Mouse (Mus musculus) limb, embryonic 12.5 days (tissue): ENCODE measurements around the gene Psmd3. TPM values are rescaled to one million over a fixed set of nuclear protein-coding genes. Genes with fewer than 3 reads are reported as not detected.

Experiments
- ATAC-seq: fragments of 200-750 bp; cut with Nextera tagmentation; 2 replicates; pipeline ENCODE4 v1.8.0; 2017; ENCODE audit warnings: low read depth, moderate TSS enrichment; ENCODE audit not compliant: insufficient number of reproducible peaks, insufficient read depth, low FRiP score, low TSS enrichment
- H3K27ac ChIP-seq: fragments of 300-500 bp; sonication (generic); 2 replicates; pipeline ENCODE4 v1.5.1; 2016; ENCODE audit warnings: mild to moderate bottlenecking, moderate library complexity
- H3K27me3 ChIP-seq: fragments of 300-500 bp; sonication (generic); 2 replicates; pipeline ENCODE4 v1.6.1; 2016; ENCODE audit warnings: mild to moderate bottlenecking, moderate library complexity
- H3K36me3 ChIP-seq: fragments of 300-500 bp; sonication (generic); 2 replicates; pipeline ENCODE4 v1.6.1; 2016; ENCODE audit warnings: mild to moderate bottlenecking, moderate library complexity
- H3K4me1 ChIP-seq: fragments of 300-500 bp; sonication (generic); replicated peaks from 2 replicates; pipeline ENCODE4 v1.6.1; 2016
- H3K4me2 ChIP-seq: fragments of 300-500 bp; sonication (generic); 2 replicates; pipeline ENCODE4 v1.6.1; 2016; ENCODE audit warnings: mild to moderate bottlenecking, moderate library complexity
- H3K4me3 ChIP-seq: fragments of 300-500 bp; sonication (generic); replicated peaks from 2 replicates; pipeline ENCODE4 v1.5.1; 2016; ENCODE audit warnings: mild to moderate bottlenecking
- H3K9ac ChIP-seq: fragments of 300-500 bp; sonication (generic); replicated peaks from 2 replicates; pipeline ENCODE4 v1.6.1; 2016; ENCODE audit warnings: mild to moderate bottlenecking, moderate library complexity
- H3K9me3 ChIP-seq: fragments of 300-500 bp; sonication (generic); 2 replicates; pipeline ENCODE4 v1.6.1; 2016; ENCODE audit warnings: mild to moderate bottlenecking, moderate library complexity
- WGBS: fragments of 180-500 bp; shearing (Covaris S2); methylation state at CpG from one replicate; pipeline ENCODE4 v1.1.7; 2016; 5-methylcytosine and 5-hydroxymethylcytosine counted together
- polyA plus RNA-seq: library from polyadenylated mRNA; unstranded; fragments of >200 nt; fragmentation: Nextera tagmentation; extraction: Ambion mirVana; gene quantifications from 2 replicates; pipeline ENCODE4 v1.2.1, GENCODE M21; 2016

The Psmd3 gene
- polyA plus RNA-seq, 1 experiment from 2014 or later, result 258 TPM

DNA sequence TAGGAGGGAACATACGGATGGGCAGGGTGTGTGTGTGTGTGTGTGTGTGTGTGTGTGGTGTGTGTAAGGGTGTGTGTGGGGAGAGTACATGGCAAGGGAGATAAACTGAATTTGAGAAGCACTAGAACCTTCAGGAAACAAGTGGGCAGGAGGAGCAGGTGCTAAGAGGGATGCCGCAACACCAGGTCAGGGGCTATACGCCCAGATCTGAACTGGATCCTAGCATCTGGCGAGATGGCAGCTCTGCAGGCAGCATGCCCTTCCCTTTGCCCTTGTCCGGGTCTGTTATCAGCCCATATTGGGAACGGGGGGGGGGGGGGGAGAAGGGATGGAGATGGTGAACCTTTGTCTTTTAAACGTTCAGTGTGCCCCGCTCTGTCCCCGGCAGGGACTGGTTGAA lies 56.6 kb downstream of the Psmd3 start:
- no peak overlapping the region for H3K4me2 ChIP-seq
- H3K27me3 ChIP-seq, result no peaks in the 10 kb centered on the region
- 78% methylated on average over 8 of the region's 9 CpGs for WGBS
- peaks cover 30% of the 10 kb centered on the region for H3K4me1 ChIP-seq
- H3K36me3 ChIP-seq, result no peaks in the 10 kb centered on the region
- H3K9ac ChIP-seq, result 0 out of 2 replicates have a peak overlapping the region, but pooled peaks have one; percentile 31
- H3K4me3 ChIP-seq, result no peak overlapping the region
- no peak for ATAC-seq
- no peak overlapping the region for H3K27ac ChIP-seq
- peaks cover 6% of the 10 kb centered on the region; the same call in 1 of the 2 replicates for H3K9me3 ChIP-seq

DNA sequence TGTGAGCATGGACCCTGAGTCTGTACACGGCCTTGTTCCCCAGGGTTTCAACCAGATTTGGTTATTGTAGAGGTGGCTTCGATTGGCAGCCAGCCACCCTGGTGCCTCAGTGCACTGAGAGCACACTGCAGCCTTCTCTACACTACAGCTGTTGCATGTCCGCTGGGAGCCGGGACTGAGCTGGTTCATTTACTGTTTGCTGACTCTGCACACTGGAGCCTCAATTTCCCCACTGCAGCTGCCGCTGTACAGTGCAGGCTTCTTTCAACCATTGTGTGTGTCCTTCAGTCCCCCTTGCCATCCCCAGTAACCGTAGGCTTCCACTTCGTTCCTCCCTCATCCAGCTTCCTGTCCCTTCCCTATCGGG lies 57.7 kb downstream of the Psmd3 start:
- H3K4me3 ChIP-seq, result peak overlapping the region; percentile 89
- no peaks in the 10 kb centered on the region for H3K27me3 ChIP-seq
- peaks cover 41% of the 10 kb centered on the region for H3K4me1 ChIP-seq
- 10% methylated on average over 8 of the region's 8 CpGs for WGBS
- H3K4me2 ChIP-seq, result peak overlapping the region; percentile 82
- peak overlapping the region; percentile 91; the same call in 1 of the 2 replicates for H3K9ac ChIP-seq
- H3K27ac ChIP-seq, result peak overlapping the region; percentile 92
- no peaks in the 10 kb centered on the region for H3K9me3 ChIP-seq
- H3K36me3 ChIP-seq, result no peaks in the 10 kb centered on the region
- ATAC-seq, result no peak

DNA sequence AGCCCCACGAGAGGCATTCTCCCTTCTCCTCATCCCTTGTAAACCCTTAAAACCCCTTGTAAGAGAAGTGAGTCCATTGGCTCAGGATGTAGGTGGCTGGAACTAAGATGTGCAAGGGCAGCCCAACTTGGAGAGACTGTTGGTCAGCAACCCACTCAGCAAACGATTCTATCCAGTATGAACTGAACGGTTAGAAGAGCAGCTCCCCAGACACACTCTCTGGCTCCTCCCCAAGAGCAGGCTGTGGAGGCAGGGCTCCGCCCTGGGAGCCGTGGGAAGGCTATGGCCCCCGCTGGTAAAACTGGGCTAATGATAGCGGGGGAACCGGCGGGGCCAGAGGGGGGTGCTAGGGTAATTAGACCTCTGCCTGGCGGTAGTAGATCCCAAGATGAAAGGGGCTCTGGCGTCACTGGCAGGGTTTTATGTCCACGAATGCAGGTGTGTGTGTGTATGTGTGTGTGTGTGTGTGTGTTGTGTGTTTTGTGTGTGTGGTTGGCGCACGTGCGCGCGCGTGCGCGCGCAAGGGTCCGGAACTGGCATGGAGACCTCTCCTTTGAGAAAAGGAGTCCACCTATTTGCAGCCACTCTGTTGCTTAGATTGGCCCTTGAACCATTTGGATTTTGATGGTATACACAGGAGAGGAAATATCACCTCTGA lies 58.2 kb downstream of the Psmd3 start, which contains the start of gene Thra:
TSS of gene Thra (plus strand) at position 246 of the 658 bp plus-strand sequence.
- ATAC-seq, result peak; percentile 58
- Histone ChIP-seq H3K27me3 (no peaks in the 10 kb centered on the region), H3K9me3 (no peaks in the 10 kb centered on the region), H3K27ac (peak within 1 kb of the TSS; percentile 92), H3K4me2 (peak within 1 kb of the TSS; percentile 82), H3K9ac (peak within 1 kb of the TSS; percentile 91), H3K4me1 (peaks cover 45% of the 10 kb centered on the region), H3K4me3 (peak within 1 kb of the TSS; percentile 89), H3K36me3 (no peaks in the 10 kb centered on the region)
- WGBS, result under 1% methylated on average over 22 of the region's 22 CpGs

DNA sequence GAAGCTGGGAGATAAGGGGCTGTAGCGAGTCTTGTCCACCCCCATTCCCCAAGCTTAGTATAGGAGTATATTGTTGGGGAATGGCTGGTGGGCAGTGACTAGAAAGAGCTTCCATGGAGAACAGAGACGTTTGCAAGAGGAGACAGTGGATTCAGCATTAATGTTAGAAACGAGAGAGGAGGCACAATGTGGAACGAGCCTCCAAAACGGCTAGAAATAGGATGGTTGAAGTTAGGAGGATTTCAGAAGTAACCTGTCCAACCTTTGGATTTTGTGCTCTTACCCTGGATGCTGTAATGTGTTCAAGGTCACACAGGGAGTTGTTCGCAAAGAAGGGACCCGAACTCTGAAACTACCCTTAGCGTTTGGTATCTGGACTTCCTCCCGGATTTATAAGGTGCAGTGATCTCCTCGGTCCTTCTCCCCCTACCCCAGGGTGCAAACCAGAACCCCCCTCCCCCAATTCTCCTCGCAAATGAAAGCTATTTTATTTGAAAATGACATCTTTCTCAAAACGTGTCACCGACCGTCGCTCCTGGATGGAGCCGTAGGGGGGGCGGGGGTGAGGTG lies 58.8 kb downstream of the Psmd3 start:
- Histone ChIP-seq H3K36me3 (no peaks in the 10 kb centered on the region), H3K4me1 (peaks cover 52% of the 10 kb centered on the region), H3K9me3 (no peaks in the 10 kb centered on the region), H3K27me3 (no peaks in the 10 kb centered on the region), H3K9ac (peak overlapping the region; percentile 91; the same call in 1 of the 2 replicates), H3K27ac (peak overlapping the region; percentile 92), H3K4me3 (peak overlapping the region; percentile 89), H3K4me2 (peak overlapping the region; percentile 82)
- ATAC-seq, result no peak
- WGBS, result under 1% methylated on average over 17 of the region's 17 CpGs

DNA sequence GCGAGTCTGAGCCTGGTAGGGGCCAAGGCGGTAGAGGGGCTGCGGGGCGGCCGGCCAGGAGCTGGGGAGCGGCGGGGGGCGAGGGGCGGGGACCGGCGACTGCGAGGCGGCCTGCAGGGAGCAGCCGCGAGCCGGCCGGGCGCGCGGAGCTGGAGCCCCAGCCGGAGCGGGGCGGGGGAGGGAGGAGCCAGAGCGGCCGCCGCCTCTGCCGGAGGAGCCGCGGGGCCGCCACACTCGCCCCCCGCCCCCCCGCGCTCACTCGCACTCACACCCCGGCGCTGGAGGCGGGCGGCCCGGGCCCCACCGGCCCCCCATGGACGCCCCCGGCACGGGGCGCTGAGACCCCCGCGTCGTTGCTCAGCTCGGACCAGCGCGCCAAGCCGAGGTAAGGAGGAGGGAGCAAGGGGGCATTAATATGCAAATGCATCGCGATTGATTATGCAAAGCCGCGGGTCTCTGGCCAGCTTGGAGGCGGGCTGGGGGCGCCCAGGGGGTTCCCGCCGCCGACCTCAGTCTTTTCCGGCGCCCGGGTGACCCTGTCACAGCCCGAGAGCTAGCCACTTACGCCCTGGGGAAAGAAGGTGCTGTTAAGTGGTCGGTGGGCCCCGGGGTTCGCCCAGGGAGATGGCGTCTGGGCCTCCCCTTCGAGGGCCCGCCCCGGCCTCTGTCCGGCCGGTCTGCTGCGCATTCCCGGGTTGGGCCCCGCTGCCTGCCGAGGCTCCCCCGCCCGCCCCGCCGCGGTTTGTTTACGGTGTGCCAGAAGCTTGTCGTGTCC lies 59.5 kb downstream of the Psmd3 start:
- H3K9ac ChIP-seq, result peak overlapping the region; percentile 91
- ATAC-seq, result peak; percentile 50
- no peaks in the 10 kb centered on the region for H3K36me3 ChIP-seq
- peaks cover 58% of the 10 kb centered on the region for H3K4me1 ChIP-seq
- H3K9me3 ChIP-seq, result no peaks in the 10 kb centered on the region
- H3K4me2 ChIP-seq, result peak overlapping the region; percentile 82
- H3K27me3 ChIP-seq, result no peaks in the 10 kb centered on the region
- peak overlapping the region; percentile 92 for H3K27ac ChIP-seq
- under 1% methylated on average over 84 of the region's 86 CpGs for WGBS
- H3K4me3 ChIP-seq, result peak overlapping the region; percentile 89

DNA sequence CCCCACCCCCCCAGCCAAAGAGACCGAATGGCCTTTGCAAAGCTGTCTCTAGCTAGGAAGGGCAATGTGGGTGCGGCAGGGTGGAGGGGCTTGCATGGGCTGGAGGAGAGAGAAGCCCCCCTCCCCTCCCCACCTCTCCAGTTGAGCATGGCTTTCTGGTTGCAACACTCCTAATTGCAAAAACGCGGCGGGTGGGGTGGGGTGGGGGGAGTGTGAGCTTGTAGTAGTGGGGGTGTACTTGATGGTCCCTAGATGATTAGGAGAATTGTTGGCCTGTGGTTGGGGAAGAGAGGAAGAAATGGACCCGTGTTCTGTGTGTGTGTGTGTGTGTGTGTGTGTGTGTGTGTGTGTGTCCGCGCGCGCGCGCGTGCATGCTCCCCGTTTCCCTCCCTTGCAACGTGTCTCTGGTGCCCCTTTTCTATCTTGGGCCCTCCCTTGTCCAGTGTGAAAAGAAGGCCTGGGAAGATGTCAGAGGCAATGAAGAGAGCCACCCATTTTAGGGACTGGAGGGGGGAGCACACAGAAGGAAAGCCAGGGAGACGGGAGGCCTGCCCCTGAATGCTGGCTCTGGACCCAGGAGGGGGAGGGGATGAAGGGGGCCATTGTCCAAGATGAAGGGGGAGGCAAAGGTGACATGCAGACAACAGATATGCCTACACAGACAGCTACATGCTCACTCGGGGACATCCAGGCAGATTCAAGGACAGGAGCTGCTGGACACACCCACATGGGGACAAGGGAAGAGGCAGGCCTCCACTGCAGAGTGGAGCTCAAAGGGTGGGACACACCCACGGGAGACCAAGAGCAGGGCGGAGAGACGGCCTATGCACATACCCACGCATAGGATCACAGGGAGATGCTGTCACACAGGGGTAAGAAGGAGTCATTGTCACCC lies 60.3 kb downstream of the Psmd3 start:
- Histone ChIP-seq H3K4me3 (peak overlapping the region; percentile 89), H3K9me3 (no peaks in the 10 kb centered on the region), H3K27me3 (no peaks in the 10 kb centered on the region), H3K4me2 (peak overlapping the region; percentile 82), H3K9ac (peak overlapping the region; percentile 91), H3K27ac (peak overlapping the region; percentile 92), H3K4me1 (peaks cover 67% of the 10 kb centered on the region), H3K36me3 (no peaks in the 10 kb centered on the region)
- no peak for ATAC-seq
- 6% methylated on average over 21 of the region's 21 CpGs for WGBS

DNA sequence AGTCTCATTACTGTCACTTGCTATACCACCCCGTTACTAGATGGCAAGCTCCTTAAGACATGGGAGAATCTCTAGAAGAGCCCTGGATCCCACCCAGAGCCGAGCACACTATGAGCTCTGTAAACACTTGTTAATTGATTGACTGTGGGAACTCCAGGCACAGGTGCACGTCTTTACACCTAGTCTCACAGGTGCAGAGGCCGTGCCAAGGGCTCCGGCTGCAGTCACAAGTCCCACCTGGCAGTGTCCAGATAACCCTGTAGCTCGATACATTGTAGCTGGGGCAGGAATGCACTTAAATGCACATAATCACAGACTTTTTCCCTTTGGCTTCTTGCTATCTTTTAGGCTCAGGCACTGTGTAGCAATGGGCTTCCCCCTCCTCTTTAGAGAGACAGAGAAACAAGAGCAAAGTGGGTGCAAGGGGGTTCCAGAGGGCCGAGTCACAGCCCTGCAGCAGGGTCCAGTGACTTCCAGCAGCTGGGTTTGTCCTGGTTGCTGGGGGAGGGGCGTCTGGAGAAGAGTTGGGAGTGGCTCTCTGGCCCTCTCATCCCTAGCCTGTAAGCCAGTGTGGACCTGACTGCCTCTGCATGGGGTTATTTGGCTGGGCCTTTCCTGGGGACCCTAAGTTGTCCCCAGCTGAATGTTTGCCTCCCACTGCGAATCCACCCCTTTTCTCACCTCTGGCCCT lies 61.4 kb downstream of the Psmd3 start:
- peak overlapping the region; percentile 89 for H3K4me3 ChIP-seq
- H3K4me2 ChIP-seq, result peak overlapping the region; percentile 82
- H3K27ac ChIP-seq, result peak overlapping the region; percentile 60
- H3K4me1 ChIP-seq, result peaks cover 78% of the 10 kb centered on the region
- no peaks in the 10 kb centered on the region for H3K27me3 ChIP-seq
- WGBS, result 6% methylated on average over 9 of the region's 9 CpGs
- H3K9ac ChIP-seq, result 0 out of 2 replicates have a peak overlapping the region, but pooled peaks have one; percentile 18
- no peaks in the 10 kb centered on the region for H3K9me3 ChIP-seq
- ATAC-seq, result no peak
- no peaks in the 10 kb centered on the region for H3K36me3 ChIP-seq

DNA sequence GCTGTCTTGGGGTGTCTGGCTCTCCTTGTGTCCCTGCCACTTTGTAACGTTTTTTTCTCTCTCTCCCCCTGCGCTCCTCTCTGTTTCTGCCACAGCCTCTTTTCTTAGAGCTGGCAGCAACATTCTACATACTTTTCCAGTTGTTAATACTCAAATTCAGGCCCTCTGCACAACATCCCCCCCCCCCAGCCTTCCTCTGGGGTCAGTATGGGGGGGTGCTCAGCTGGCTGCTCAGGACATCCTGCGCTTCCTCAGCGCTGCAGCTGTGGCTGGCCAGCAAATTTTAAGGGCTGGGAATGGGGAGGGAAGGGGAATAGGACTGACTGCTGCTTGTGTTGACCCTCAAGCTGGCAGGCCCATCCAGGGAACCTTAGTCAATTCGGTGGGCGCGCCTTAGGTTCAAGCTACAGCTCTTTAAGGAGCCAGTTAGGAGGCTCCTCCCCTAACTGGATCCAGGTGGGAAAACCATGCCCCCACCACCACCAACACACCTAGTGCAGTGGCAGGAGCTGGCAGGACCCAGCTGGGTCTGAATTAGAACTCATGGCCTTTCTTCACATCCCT lies 62.2 kb downstream of the Psmd3 start:
- no peaks in the 10 kb centered on the region for H3K27me3 ChIP-seq
- peaks cover 86% of the 10 kb centered on the region for H3K4me1 ChIP-seq
- no peak for ATAC-seq
- peak overlapping the region; percentile 82 for H3K4me2 ChIP-seq
- WGBS, result 31% methylated on average over 7 of the region's 7 CpGs
- H3K27ac ChIP-seq, result peak overlapping the region; percentile 60
- no peak overlapping the region; the same call in 1 of the 2 replicates for H3K9ac ChIP-seq
- H3K4me3 ChIP-seq, result peak overlapping the region; percentile 89; the same call in 1 of the 2 replicates
- H3K9me3 ChIP-seq, result no peaks in the 10 kb centered on the region
- H3K36me3 ChIP-seq, result no peaks in the 10 kb centered on the region
